Mouse (Mus musculus) MEL (cell line): Measurements from ENCODE around the gene Gm20521. TPM values are rescaled to one million over a fixed set of nuclear protein-coding genes. Genes with fewer than 3 reads are reported as not detected.

Experiments used
- DNase-seq: peaks from one replicate; pipeline ENCODE4 v3.0.0; 2011; ENCODE audit warnings: low read depth, low spot score
- H3K27ac ChIP-seq: 2 replicates; pipeline ENCODE4 v1.5.1; 2012; ENCODE audit warnings: low read depth, mild to moderate bottlenecking, control low read depth, low read length, moderate library complexity; ENCODE audit not compliant: control insufficient read depth
- H3K27me3 ChIP-seq, 2 experiments: fragments of 150-350 bp in 1 of 2; sonication (generic) in 1 of 2; 2 replicates each; pipeline ENCODE4 v1.6.1; 2012; ENCODE audit warnings: low read length in 2 of 2, mild to moderate bottlenecking in 2 of 2, improper control_type of control experiment in 1 of 2, moderate library complexity in 1 of 2; ENCODE audit not compliant: insufficient read depth in 2 of 2, control insufficient read depth in 1 of 2
- H3K36me3 ChIP-seq, 2 experiments: 2 replicates each; pipeline ENCODE4 v1.6.1; 2012 to 2014; ENCODE audit warnings: low read length in 2 of 2, improper control_type of control experiment in 1 of 2, inconsistent platforms in 1 of 2, mild to moderate bottlenecking in 1 of 2; ENCODE audit not compliant: insufficient read depth in 2 of 2, control insufficient read depth in 1 of 2
- H3K4me1 ChIP-seq, 2 experiments: fragments of 150-350 bp in 1 of 2; sonication (generic) in 1 of 2; 2 replicates each; pipeline ENCODE4 v1.6.1; 2012; ENCODE audit warnings: low read length in 2 of 2, improper control_type of control experiment in 1 of 2, mild to moderate bottlenecking in 1 of 2; ENCODE audit not compliant: insufficient read depth in 2 of 2, control insufficient read depth in 1 of 2
- H3K4me3 ChIP-seq, 2 experiments: fragments of 150-350 bp in 1 of 2; sonication (generic) in 1 of 2; 2 replicates each; pipeline ENCODE4 v1.5.1; 2012; ENCODE audit warnings: low read depth in 2 of 2, low read length in 2 of 2, mild to moderate bottlenecking in 2 of 2, moderate library complexity in 2 of 2, control low read depth in 1 of 2, improper control_type of control experiment in 1 of 2; ENCODE audit not compliant: control insufficient read depth in 1 of 2, insufficient read depth in 1 of 2
- H3K79me2 ChIP-seq: 2 replicates; pipeline ENCODE4 v1.6.1; 2012; ENCODE audit warnings: mild to moderate bottlenecking, low read length, moderate library complexity; ENCODE audit not compliant: control insufficient read depth, poor library complexity, insufficient read depth
- H3K9ac ChIP-seq: 2 replicates; pipeline ENCODE4 v1.6.1; 2012; ENCODE audit warnings: low read depth, mild to moderate bottlenecking, control low read depth, low read length, moderate library complexity; ENCODE audit not compliant: control insufficient read depth, poor library complexity, severe bottlenecking
- H3K9me3 ChIP-seq: fragments of 150-350 bp; sonication (generic); replicated peaks from 2 replicates; pipeline ENCODE4 v1.6.1; 2012; ENCODE audit warnings: mild to moderate bottlenecking, low read length, improper control_type of control experiment, moderate library complexity; ENCODE audit not compliant: insufficient read depth
- E2F4 ChIP-seq: IDR thresholded peaks from 2 replicates; pipeline ENCODE4 v1.6.1; 2011; ENCODE audit warnings: low read depth, low read length, improper control_type of control experiment, borderline replicate concordance
- ELF1 ChIP-seq: IDR thresholded peaks from 2 replicates; pipeline ENCODE4 v1.6.1; 2014; ENCODE audit warnings: low read depth, mild to moderate bottlenecking, inconsistent platforms, low read length, improper control_type of control experiment, moderate library complexity
- ETS1 ChIP-seq: IDR thresholded peaks from 2 replicates; pipeline ENCODE4 v1.6.1; 2012; ENCODE audit warnings: low read depth, mild to moderate bottlenecking, inconsistent platforms, low read length, improper control_type of control experiment, moderate library complexity
- HCFC1 ChIP-seq: IDR thresholded peaks from 2 replicates; pipeline ENCODE4 v1.6.1; 2012; ENCODE audit warnings: low read depth, mild to moderate bottlenecking, inconsistent platforms, low read length, improper control_type of control experiment, moderate library complexity
- JUND ChIP-seq: IDR thresholded peaks from 2 replicates; pipeline ENCODE4 v1.6.1; 2011; ENCODE audit warnings: low read depth, mild to moderate bottlenecking, improper control_type of control experiment, low read length
- KAT2A ChIP-seq: conservative IDR thresholded peaks from 2 replicates; pipeline ENCODE4 v1.6.1; 2012; ENCODE audit warnings: low read depth, low read length, improper control_type of control experiment, inconsistent platforms
- MAZ ChIP-seq: IDR thresholded peaks from 2 replicates; pipeline ENCODE4 v1.6.1; 2012; ENCODE audit warnings: low read depth, mild to moderate bottlenecking, inconsistent platforms, low read length, improper control_type of control experiment
- MXI1 ChIP-seq: IDR thresholded peaks from 2 replicates; pipeline ENCODE4 v1.6.1; 2011; ENCODE audit warnings: mild to moderate bottlenecking, low read depth, low read length, improper control_type of control experiment
- MYB ChIP-seq: IDR thresholded peaks from 2 replicates; pipeline ENCODE4 v1.6.1; 2011; ENCODE audit warnings: mild to moderate bottlenecking, low read depth, low read length, improper control_type of control experiment
- MYC ChIP-seq: IDR thresholded peaks from 2 replicates; pipeline ENCODE4 v1.6.1; 2011; ENCODE audit warnings: low read depth, mild to moderate bottlenecking, low read length, improper control_type of control experiment, moderate library complexity
- NELFE ChIP-seq: IDR thresholded peaks from 2 replicates; pipeline ENCODE4 v1.6.1; 2011; ENCODE audit warnings: low read depth, low read length, improper control_type of control experiment
- POLR2A ChIP-seq, 2 experiments: IDR thresholded peaks; 2 replicates each; pipeline ENCODE4 v1.6.1; 2011 to 2012; ENCODE audit warnings: low read length in 2 of 2, mild to moderate bottlenecking in 2 of 2, control low read depth in 1 of 2, improper control_type of control experiment in 1 of 2, low read depth in 1 of 2, moderate library complexity in 1 of 2; ENCODE audit not compliant: control insufficient read depth in 1 of 2, insufficient read depth in 1 of 2, poor library complexity in 1 of 2
- POLR2AphosphoS2 ChIP-seq: IDR thresholded peaks from 2 replicates; pipeline ENCODE4 v1.6.1; 2011; ENCODE audit warnings: low read length, improper control_type of control experiment
- RAD21 ChIP-seq: IDR thresholded peaks from 2 replicates; pipeline ENCODE4 v1.6.1; 2011; ENCODE audit warnings: mild to moderate bottlenecking, low read depth, low read length, improper control_type of control experiment
- SIN3A ChIP-seq: IDR thresholded peaks from 2 replicates; pipeline ENCODE4 v1.6.1; 2012; ENCODE audit warnings: low read length, improper control_type of control experiment, inconsistent platforms
- TBP ChIP-seq: IDR thresholded peaks from 2 replicates; pipeline ENCODE4 v1.8.0; 2011; ENCODE audit warnings: low read depth, low read length, improper control_type of control experiment
- TCF12 ChIP-seq: IDR thresholded peaks from 2 replicates; pipeline ENCODE4 v1.6.1; 2014; ENCODE audit warnings: low read depth, mild to moderate bottlenecking, inconsistent platforms, low read length, improper control_type of control experiment, moderate library complexity
- UBTF ChIP-seq: IDR thresholded peaks from 2 replicates; pipeline ENCODE4 v1.6.1; 2012; ENCODE audit warnings: low read depth, mild to moderate bottlenecking, inconsistent platforms, low read length, improper control_type of control experiment, moderate library complexity, borderline replicate concordance; ENCODE audit not compliant: insufficient read depth
- USF1 ChIP-seq: IDR thresholded peaks from 2 replicates; pipeline ENCODE4 v1.6.1; 2014; ENCODE audit warnings: low read depth, mild to moderate bottlenecking, inconsistent platforms, low read length, improper control_type of control experiment, moderate library complexity
- USF2 ChIP-seq, 2 experiments: IDR thresholded peaks; 2 replicates each; pipeline ENCODE4 v1.6.1; 2011 to 2012; ENCODE audit warnings: improper control_type of control experiment in 2 of 2, low read length in 2 of 2, borderline replicate concordance in 1 of 2, inconsistent platforms in 1 of 2, low read depth in 1 of 2, mild to moderate bottlenecking in 1 of 2; ENCODE audit not compliant: insufficient read depth in 1 of 2
- ZMIZ1 ChIP-seq: IDR thresholded peaks from 2 replicates; pipeline ENCODE4 v1.6.1; 2012; ENCODE audit warnings: low read depth, mild to moderate bottlenecking, inconsistent platforms, low read length, improper control_type of control experiment, moderate library complexity
- ZNF384 ChIP-seq: IDR thresholded peaks from 2 replicates; pipeline ENCODE4 v1.6.1; 2012; ENCODE audit warnings: low read depth, mild to moderate bottlenecking, inconsistent platforms, low read length, improper control_type of control experiment
- polyA plus RNA-seq, 2 experiments: library from polyadenylated mRNA; stranded (reverse) in 1 of 2; unstranded in 1 of 2; fragments of >175 nt in 1 of 2; fragments of >200 nt in 1 of 2; gene quantifications; 2 replicates each; pipeline versions ENCODE4 v1.2.1 to v1.2.4; 2012; ENCODE audit warnings: low replicate concordance in 2 of 2, low read depth in 1 of 2; ENCODE audit not compliant: insufficient read length in 2 of 2, insufficient read depth in 1 of 2, missing spikeins in 1 of 2
- total RNA-seq: library from RNA; depleted of rRNA; stranded (reverse); fragments of 300-350 nt; gene quantifications from 2 replicates; pipeline ENCODE4 v1.2.3, GENCODE M21; 2012; rRNA removed

The Gm20521 gene
- 0.58 and 0.88 TPM in 2 replicates for total RNA-seq
- 1 to 10 TPM in 1 of 2 experiments, not detected in 1; 3.4 TPM for polyA plus RNA-seq

DNA sequence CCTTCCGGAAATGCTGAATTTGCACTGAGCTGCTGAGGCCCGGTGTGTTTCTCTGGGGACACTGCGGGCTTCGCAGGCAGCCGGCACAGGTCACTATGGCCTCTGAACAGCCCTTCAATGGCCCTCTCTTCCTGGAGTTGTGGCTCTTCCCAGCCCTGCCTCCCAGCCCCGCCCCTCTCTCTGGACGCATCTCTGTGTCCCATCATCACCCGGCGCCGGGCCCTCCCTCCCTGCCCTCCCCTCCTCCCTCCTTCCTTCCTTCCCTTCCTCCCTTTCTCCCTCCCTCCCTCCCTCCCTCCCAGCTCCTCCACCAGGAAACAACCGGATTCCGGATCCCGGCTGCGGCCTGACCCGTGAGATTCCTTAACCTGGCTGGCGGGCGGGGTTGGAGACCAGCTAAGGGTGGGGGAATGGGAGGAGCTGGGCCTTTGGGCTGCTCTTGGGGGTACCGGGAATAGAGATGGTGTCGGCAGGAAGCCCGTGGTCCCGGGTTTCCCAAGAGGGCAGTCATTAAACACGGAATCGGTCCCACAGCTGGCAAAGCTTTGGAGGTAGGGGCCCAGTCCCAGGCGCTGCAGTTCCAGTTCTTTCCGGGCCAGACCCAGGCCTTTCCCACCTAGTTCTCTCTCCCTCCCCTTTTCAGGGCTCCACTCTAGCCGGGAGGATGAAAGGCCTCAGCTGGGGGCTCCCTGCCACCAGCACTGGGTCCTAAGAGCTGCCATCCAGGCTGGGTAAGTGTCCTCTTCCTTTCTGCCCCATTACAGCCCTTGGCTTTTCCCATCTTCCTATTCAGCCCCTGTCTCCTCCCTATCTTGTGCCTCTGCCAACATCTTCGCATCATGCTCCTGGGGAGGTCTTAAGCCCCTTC is at the start of gene Gm20521, which contains the start of gene Bcl2l2:
Gene Gm20521, plus strand, starts transcription at position 288 of the 868 bp plus-strand sequence.
Gene Bcl2l2, plus strand, starts transcription at position 224 of the 868 bp plus-strand sequence.
- H3K4me3 ChIP-seq, result peak within 1 kb of the TSS; percentile 74 to 94
- H3K9me3 ChIP-seq, result no peaks in the 10 kb centered on the region
- H3K4me1 ChIP-seq, result peaks cover 3 to 6% of the 10 kb centered on the region in 2 experiments; a peak in 3 of 4 replicates
- peak; percentile 76 for TF ChIP-seq POLR2AphosphoS2
- TF ChIP-seq RAD21, result no peak
- no peak for TF ChIP-seq USF1
- peak; percentile 99 for TF ChIP-seq MAZ
- TF ChIP-seq USF2 (IDR thresholded peaks at IDR 0.05; ENCODE audit: borderline replicate concordance in 1 of 2, insufficient read depth in 1 of 2, low read depth in 1 of 2, low read length in 2 of 2), result no peak
- TF ChIP-seq ZNF384, result no peak
- peak; percentile 32; the same call in 1 of the 2 replicates for TF ChIP-seq TBP
- peak; percentile 53 to 88; a peak in 3 of 4 replicates for TF ChIP-seq POLR2A (IDR thresholded peaks at IDR 0.05; ENCODE audit: control insufficient read depth in 1 of 2, insufficient read depth in 1 of 2, low read depth in 1 of 2, low read length in 2 of 2, poor library complexity in 1 of 2)
- TF ChIP-seq SIN3A, result peak; percentile 57
- no peak for TF ChIP-seq MYB
- peak; percentile 78; the same call in 1 of the 2 replicates for TF ChIP-seq ZMIZ1
- TF ChIP-seq UBTF, result no peak
- peak; percentile 86 for TF ChIP-seq ELF1
- peak; percentile 23; the same call in 1 of the 2 replicates for TF ChIP-seq ETS1
- TF ChIP-seq NELFE, result peak; percentile 70
- peak; percentile 83 for TF ChIP-seq HCFC1
- TF ChIP-seq TCF12, result peak; percentile 44; the same call in 1 of the 2 replicates
- TF ChIP-seq MXI1, result peak; percentile 17; the same call in 1 of the 2 replicates
- TF ChIP-seq MYC, result no peak
- no peak for TF ChIP-seq E2F4
- no peak; the same call in 1 of the 2 replicates for TF ChIP-seq KAT2A
- no peak for TF ChIP-seq JUND
- no peaks in the 10 kb centered on the region for H3K27me3 ChIP-seq
- peaks cover 6% of the 10 kb centered on the region for H3K79me2 ChIP-seq
- H3K27ac ChIP-seq, result peak within 1 kb of the TSS; percentile 34; the same call in 1 of the 2 replicates
- DNase-seq, result peak; percentile 85
- peak within 1 kb of the TSS; percentile 87 for H3K9ac ChIP-seq
- no peaks in the 10 kb centered on the region for H3K36me3 ChIP-seq
